Mouse (Mus musculus) megakaryocyte, embryonic 14.5 days (primary cell): ENCODE measurements at regions not wholly inside any gene's neighbourhood (a gene's known extent, or its start where the extent isn't known, plus 50 kb on each side); places are given as distances from the start of the nearest gene placed in this dataset.

Source experiments
- FLI1 ChIP-seq: IDR thresholded peaks from 2 replicates; pipeline ENCODE4 v1.6.1; 2012; ENCODE audit warnings: low read length, inconsistent platforms, mixed read lengths
- GATA1 ChIP-seq: IDR thresholded peaks from 3 replicates; pipeline ENCODE4 v1.6.1; 2012; ENCODE audit warnings: mixed read lengths, low read length, inconsistent platforms, borderline replicate concordance

GRCm38 (mm10) chr12:118569811-118570210 is 268.6 kb upstream of the Sp4 start:
- TF ChIP-seq GATA1 (no peak), FLI1 (no peak)
